9 mouse cellular contexts compared by ENCODE assay signal in genomic region chr2:164180124-164180523, GRCm38 (mm10). TPM values are rescaled to one million over a fixed set of nuclear protein-coding genes. Genes with fewer than 3 reads are reported as not detected.
DNase-seq lines count a peak whose midpoint lies in the region; ATAC-seq and TF ChIP-seq lines count a peak whose summit lies in the region.
"Had no signal": no experiment of that assay in that cellular context is flagged by ENCODE, and none has a peak within 500 bp of the region (broad histone marks: within the 10 kb centered on the region; RNA-seq: fewer than 3 reads in every experiment).

No protein-coding gene starts in this region.

- no peak overlapping the region for H3K9ac ChIP-seq in liver, embryonic 14.5 days (replicated peaks)
- H3K9ac ChIP-seq: liver, embryonic 15.5 days had no signal

- no peaks in the 10 kb centered on the region for H3K36me3 ChIP-seq in kidney, adult 2 months (ENCODE audit: control insufficient read depth, insufficient read depth, low read length)
- no peaks in the 10 kb centered on the region for H3K36me3 ChIP-seq in liver, embryonic 14.5 days (replicated peaks; ENCODE audit: control insufficient read depth, insufficient read depth, low read depth)
- H3K36me3 ChIP-seq: liver, embryonic 15.5 days had no signal

- no peaks in the 10 kb centered on the region for H3K9me3 ChIP-seq in liver, embryonic 14.5 days (ENCODE audit: control insufficient read depth, low read length)
- H3K9me3 ChIP-seq: liver, embryonic 15.5 days had no signal

- WGBS in kidney, adult 2 months, result 48% methylated on average over 3 of the region's 3 CpGs
- 26% methylated on average over 3 of the region's 3 CpGs for WGBS in liver, embryonic 14.5 days (ENCODE audit: insufficient replicate concordance)

- no peaks in the 10 kb centered on the region for H3K4me1 ChIP-seq in kidney, adult 2 months (ENCODE audit: control insufficient read depth, insufficient read depth, low read length)
- no peaks in the 10 kb centered on the region for H3K4me1 ChIP-seq in liver, embryonic 14.5 days (replicated peaks; ENCODE audit: control insufficient read depth in 2 of 2, insufficient read depth in 2 of 2, low read length in 1 of 2)
- H3K4me1 ChIP-seq: liver, embryonic 15.5 days had no signal

- H3K4me3 ChIP-seq in kidney, adult 2 months (ENCODE audit: insufficient read depth, low read depth, low read length), result no peak overlapping the region
- no peak overlapping the region for H3K4me3 ChIP-seq in liver, embryonic 14.5 days (ENCODE audit: insufficient read depth in 1 of 2, low read depth in 2 of 2, low read length in 2 of 2)
- H3K4me3 ChIP-seq: erythroblast, embryonic 14.5 days; liver, embryonic 15.5 days had no signal

- no peak for TF ChIP-seq POLR2A in kidney, adult 2 months (IDR thresholded peaks at IDR 0.05; ENCODE audit: low read depth, low read length)

- no peak overlapping the region for H3K4me2 ChIP-seq in liver, embryonic 14.5 days (ENCODE audit: low read depth)
- H3K4me2 ChIP-seq: liver, embryonic 15.5 days had no signal

- peak; percentile 37 for DNase-seq in kidney, adult 2 months
- no peak for DNase-seq in kidney, postnatal 14 days
- DNase-seq in B cell, adult 2 months, result peak; percentile 58 to 59
- DNase-seq in ES-CJ7 (ENCODE audit: low read depth, low spot score), result peak; percentile 45
- DNase-seq in liver, embryonic 14.5 days (ENCODE audit: low read depth in 3 of 3, low spot score in 3 of 3), result peak in 2 of 3 experiments; percentile 9 to 13
- no peak for DNase-seq in layer of hippocampus, adult 9-11 months
- DNase-seq in ovary, postnatal 36 days (ENCODE audit: low spot score), result no peak

- no peak for ATAC-seq in liver, embryonic 14.5 days (ENCODE audit: insufficient read depth)

- peak; percentile 53 for TF ChIP-seq CTCF in kidney, adult 2 months (conservative IDR thresholded peaks at IDR 0.05; ENCODE audit: insufficient read depth, insufficient read length, low read depth, low read length)
- TF ChIP-seq CTCF in liver, embryonic 14.5 days (IDR thresholded peaks at IDR 0.05; ENCODE audit: low read depth), result peak; percentile 59

- H3K27ac ChIP-seq in kidney, adult 2 months (ENCODE audit: insufficient read depth, low read depth, low read length), result no peak overlapping the region
- H3K27ac ChIP-seq in liver, embryonic 14.5 days, result no peak overlapping the region
- H3K27ac ChIP-seq: liver, embryonic 15.5 days had no signal

- no peaks in the 10 kb centered on the region for H3K27me3 ChIP-seq in kidney, adult 2 months (replicated peaks; ENCODE audit: control insufficient read depth, insufficient read depth, low read length)
- no peaks in the 10 kb centered on the region for H3K27me3 ChIP-seq in liver, embryonic 14.5 days (ENCODE audit: control insufficient read depth, insufficient read depth, low read length)
- H3K27me3 ChIP-seq: liver, embryonic 15.5 days had no signal

- TF ChIP-seq EP300 in liver, embryonic 14.5 days (IDR thresholded peaks at IDR 0.05; ENCODE audit: low read depth), result no peak

RNA-seq across cellular contexts. Expression of gene Wfdc5, which starts 2.4 kb away (rescaled TPM):
- not detected in 2 replicates for polyA plus RNA-seq in kidney, adult 2 months (2012; rRNA removed)
- not detected in 2 replicates for polyA plus RNA-seq in liver, embryonic 14.5 days (2012; rRNA removed)
- polyA plus RNA-seq in liver, embryonic 14.5 days (2014; fragmentation: Nextera tagmentation; extraction: Ambion mirVana), result not detected in 2 replicates
- polyA plus RNA-seq: erythroblast, embryonic 14.5 days; liver, embryonic 15.5 days had no signal

RNA-seq across cellular contexts. Expression of gene Kcns1, which starts 9.2 kb away (rescaled TPM):
- polyA plus RNA-seq in kidney, adult 2 months (2012; rRNA removed), result 0.36 and 0.48 TPM in 2 replicates
- 0.01 and 0.02 TPM in 2 replicates for polyA plus RNA-seq in liver, embryonic 14.5 days (2012; rRNA removed)
- polyA plus RNA-seq in liver, embryonic 14.5 days (2014; fragmentation: Nextera tagmentation; extraction: Ambion mirVana), result not detected in 2 replicates
- polyA plus RNA-seq: erythroblast, embryonic 14.5 days; liver, embryonic 15.5 days had no signal

RNA-seq across cellular contexts. Expression of gene Wfdc12, which starts 10.3 kb away (rescaled TPM):
- polyA plus RNA-seq in kidney, adult 2 months (2012; rRNA removed), result not detected in 2 replicates
- polyA plus RNA-seq in liver, embryonic 14.5 days (2012; rRNA removed), result not detected in 2 replicates
- not detected in 2 replicates for polyA plus RNA-seq in liver, embryonic 14.5 days (2014; fragmentation: Nextera tagmentation; extraction: Ambion mirVana)
- polyA plus RNA-seq: erythroblast, embryonic 14.5 days; liver, embryonic 15.5 days had no signal

RNA-seq across cellular contexts. Expression of gene Wfdc15a, which starts 19.8 kb away (rescaled TPM):
- polyA plus RNA-seq in kidney, adult 2 months (2012; rRNA removed), result 0.20 TPM in 1 of 2 replicates, not detected in the other
- not detected in 2 replicates for polyA plus RNA-seq in liver, embryonic 14.5 days (2012; rRNA removed)
- polyA plus RNA-seq in liver, embryonic 14.5 days (2014; fragmentation: Nextera tagmentation; extraction: Ambion mirVana), result not detected in 2 replicates
- polyA plus RNA-seq: erythroblast, embryonic 14.5 days; liver, embryonic 15.5 days had no signal

RNA-seq across cellular contexts. Expression of gene Wfdc15b, which starts 41.3 kb away (rescaled TPM):
- polyA plus RNA-seq in kidney, adult 2 months (2012; rRNA removed), result 492 and 557 TPM in 2 replicates
- polyA plus RNA-seq in liver, embryonic 14.5 days (2012; rRNA removed), result 0.11 and 0.13 TPM in 2 replicates
- not detected in 2 replicates for polyA plus RNA-seq in liver, embryonic 14.5 days (2014; fragmentation: Nextera tagmentation; extraction: Ambion mirVana)
- polyA plus RNA-seq: erythroblast, embryonic 14.5 days; liver, embryonic 15.5 days had no signal

Comparison
In these comparisons a context has a peak if more than half of its experiments do, and no peak if none do; other contexts are left out.
1. DNase-seq: peak in kidney, adult 2 months (single experiment), B cell, adult 2 months (2 of 2), ES-CJ7 (single experiment) and liver, embryonic 14.5 days (2 of 3); none in kidney, postnatal 14 days (single experiment), layer of hippocampus, adult 9-11 months (single experiment) and ovary, postnatal 36 days (single experiment).